Mouse (Mus musculus): ENCODE results near the gene Lman2.

- no peak for TF ChIP-seq TAL1 (IDR thresholded peaks at IDR 0.05; ENCODE audit: low read length)
- no peak for TF ChIP-seq GATA1 (IDR thresholded peaks at IDR 0.05; ENCODE audit: low read length)
Observed at GRCm38 (mm10) chr13:55408546-55409120, 46.0 kb upstream of the Lman2 start.

Data from erythroblast, embryonic 14.5 days (primary cell).